Mouse (Mus musculus): ENCODE results near the gene Prss35.

The Prss35 gene

DNA sequence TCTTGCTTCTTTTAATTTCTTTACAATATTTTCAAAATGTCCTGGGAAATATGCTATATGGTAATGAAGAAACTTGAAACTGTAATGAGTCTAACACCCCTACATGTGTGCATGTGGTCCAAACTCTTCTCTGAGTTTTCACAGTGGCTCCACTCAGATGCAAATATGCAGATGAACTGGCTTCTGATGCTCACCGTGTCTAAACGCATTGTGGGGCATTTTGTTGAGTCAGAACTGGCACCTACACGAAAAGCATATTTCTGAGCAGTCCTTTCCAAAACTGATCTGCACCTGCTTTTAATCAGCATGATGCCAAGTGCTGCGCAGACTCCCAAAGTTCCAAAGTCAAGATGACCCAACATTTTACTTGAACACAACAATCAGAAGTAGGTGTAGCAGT, 54.1 kb downstream of the Prss35 start:
- DNase-seq (ENCODE audit: extremely low spot score, low read depth, low spot score): no peak

DNA sequence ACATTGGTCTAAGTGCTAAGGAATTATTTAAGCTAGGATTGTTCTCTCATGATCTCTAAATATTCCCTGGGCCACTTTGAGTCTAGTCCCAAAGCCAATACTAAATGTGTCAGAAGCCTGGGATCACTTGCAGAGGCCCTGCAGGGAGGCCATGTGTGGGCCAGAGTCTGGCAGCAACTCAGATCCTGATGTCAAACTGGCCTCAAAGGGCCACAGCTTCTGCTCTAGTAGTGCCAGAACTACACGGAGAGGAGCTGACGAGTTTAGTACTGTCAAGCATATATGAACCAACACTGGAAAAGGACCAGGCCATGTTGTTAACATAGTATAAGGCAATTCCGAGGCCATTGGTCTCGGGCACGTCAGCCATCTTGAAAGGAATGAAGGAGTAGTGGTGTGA, 54.7 kb downstream of the Prss35 start:
- DNase-seq (ENCODE audit: extremely low spot score, low read depth, low spot score): no peak

DNA sequence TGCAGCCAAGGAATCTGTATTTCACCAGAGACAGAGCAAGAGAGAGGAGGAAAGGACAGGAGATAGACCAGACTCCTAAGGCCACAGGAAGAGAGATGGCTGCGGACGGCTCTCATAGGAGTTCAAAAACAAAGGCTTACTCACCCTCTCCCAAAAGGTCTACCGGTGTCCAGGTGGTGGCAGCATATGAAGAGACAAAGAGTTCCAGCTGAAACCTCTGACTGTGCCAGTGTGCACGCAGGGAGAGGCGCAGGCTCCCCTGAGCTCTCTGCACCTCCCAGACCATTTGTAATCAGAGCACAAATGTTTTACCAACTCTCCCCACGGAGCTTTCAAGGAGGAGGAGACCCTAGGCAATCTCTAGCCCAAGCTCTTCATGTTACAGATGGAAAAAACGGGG, 55.2 kb downstream of the Prss35 start:
- no peak for DNase-seq (ENCODE audit: extremely low spot score, low read depth, low spot score)

DNA sequence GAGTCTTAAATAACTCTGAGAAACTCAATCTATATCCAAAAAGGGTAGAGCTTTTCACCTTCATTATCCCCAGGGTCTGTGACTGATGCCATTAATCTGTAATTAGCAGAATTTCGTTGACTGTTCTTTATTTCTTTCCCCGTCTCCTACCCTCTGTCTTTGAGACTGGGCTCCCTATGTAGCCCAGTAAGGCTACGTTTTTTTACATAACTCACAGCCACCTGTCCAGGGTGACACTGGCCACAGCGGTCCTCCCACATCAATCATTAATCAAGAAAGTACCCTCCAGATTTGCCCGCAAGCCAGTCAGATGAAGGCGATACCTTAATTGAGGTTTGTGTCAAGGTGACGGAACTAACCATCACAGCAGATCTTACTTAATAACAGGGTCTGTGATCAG, 55.6 kb downstream of the Prss35 start:
- no peak for DNase-seq (ENCODE audit: extremely low spot score, low read depth, low spot score)

DNA sequence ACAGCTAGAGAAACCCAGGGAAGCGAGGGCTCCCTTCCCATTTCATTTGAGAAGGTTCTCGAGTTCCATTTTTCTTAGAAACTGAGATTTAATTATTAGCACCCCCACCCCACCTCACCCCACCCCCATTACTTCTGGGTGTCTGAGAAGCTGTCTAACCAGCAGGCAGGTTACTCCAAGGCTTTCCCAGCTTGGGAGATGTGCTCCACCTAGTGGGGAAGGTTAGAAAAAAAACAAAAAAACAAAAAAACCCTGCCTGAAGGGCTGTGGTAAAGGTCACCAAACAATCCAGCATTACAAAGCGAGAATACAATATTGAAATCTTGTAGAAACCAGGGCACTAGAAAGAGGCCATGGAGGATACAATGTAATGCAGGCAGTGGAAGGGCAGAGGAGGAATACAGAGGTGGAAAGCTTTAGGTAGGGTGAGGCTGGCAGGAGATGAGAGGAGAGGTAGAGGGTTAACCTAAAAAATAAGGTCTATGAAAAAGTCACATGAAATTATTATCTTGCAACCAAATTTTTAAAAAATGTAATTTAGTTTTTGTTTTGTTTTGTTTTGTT, 57.2 kb downstream of the Prss35 start:
- DNase-seq (ENCODE audit: extremely low spot score, low read depth, low spot score): no peak

Data from hindlimb bud, embryonic 11.5 days (tissue).